Mouse (Mus musculus): ENCODE results near the gene Bzw1.

GRCm38 (mm10) chr1:58375574-58376147 is 17.0 kb upstream of the Bzw1 start:
- no peak for TF ChIP-seq CTCF (IDR thresholded peaks at IDR 0.05; ENCODE audit: low read depth)
- no peak for TF ChIP-seq EP300 (IDR thresholded peaks at IDR 0.05; ENCODE audit: low read depth)

Data from heart, postnatal 0 days (tissue).